Mouse (Mus musculus): Measurements from ENCODE around the gene Sympk.

DNA sequence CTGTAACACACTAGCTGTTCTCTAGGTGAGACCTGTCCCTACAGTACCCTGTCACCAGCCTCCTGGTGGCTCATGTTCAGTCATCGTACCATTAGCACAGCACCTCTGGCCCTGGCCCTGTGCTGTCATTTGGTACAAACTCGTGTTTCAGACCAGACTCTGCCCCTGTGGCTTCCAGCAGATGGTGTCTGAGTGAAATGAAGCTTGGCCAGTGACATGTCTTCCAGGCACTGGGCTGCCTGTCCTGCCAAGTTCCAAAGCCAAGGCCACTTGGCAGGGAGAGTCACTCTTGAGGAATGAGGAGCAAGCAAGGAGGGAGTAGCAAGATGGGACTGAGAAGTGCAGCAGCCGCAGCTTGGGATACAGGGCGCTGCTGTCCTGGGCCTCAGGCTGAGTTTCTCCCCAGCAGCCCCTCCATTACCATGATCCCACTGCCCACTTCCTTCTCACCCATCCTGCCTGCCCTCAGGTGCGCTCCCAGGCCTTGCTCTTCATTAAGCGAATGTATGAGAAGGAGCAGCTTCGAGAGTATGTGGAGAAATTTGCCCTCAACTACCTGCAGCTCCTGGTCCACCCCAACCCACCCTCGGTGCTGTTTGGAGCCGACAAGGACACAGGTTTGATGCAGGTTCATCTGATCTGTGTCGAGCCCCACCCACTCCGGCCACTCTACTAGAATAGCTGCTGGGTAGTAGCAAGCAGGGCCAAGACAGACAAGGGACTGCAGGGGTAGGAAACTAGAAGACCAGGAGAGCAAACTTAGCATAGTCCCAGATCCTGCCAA, 22.3 kb downstream of the Sympk start:
- TF ChIP-seq POLR2AphosphoS2 (IDR thresholded peaks at IDR 0.05; ENCODE audit: low read length) (no peak), CTCF (IDR thresholded peaks at IDR 0.05 in 2 of 3, conservative IDR thresholded peaks at IDR 0.05 in 1 of 3; ENCODE audit: control insufficient read depth in 1 of 3, insufficient read depth in 1 of 3, low read depth in 2 of 3, low read length in 3 of 3, poor library complexity in 1 of 3, severe bottlenecking in 1 of 3) (no peak), NELFE (IDR thresholded peaks at IDR 0.05; ENCODE audit: low read depth, low read length) (no peak), MAZ (IDR thresholded peaks at IDR 0.05; ENCODE audit: low read depth, low read length) (no peak), KAT2A (conservative IDR thresholded peaks at IDR 0.05; ENCODE audit: low read depth, low read length) (no peak), ZC3H11A (IDR thresholded peaks at IDR 0.05; ENCODE audit: low read depth, low read length) (no peak), MAX (IDR thresholded peaks at IDR 0.05; ENCODE audit: low read length) (no peak)

Data from MEL (cell line).